ENCODE assay signal across 9 mouse cellular contexts in genomic region chr17:7863745-7864144, GRCm38 (mm10). TPM values are rescaled to one million over a fixed set of nuclear protein-coding genes. Genes with fewer than 3 reads are reported as not detected.
A peak's percentile ranks its signal among the peaks of the same experiment; 100 is the strongest.
DNase-seq lines count a peak whose midpoint lies in the region; ATAC-seq lines count a peak whose summit lies in the region.
"Had no signal": no experiment of that assay in that cellular context is flagged by ENCODE, and none has a peak within 500 bp of the region (broad histone marks: within the 10 kb centered on the region; RNA-seq: fewer than 3 reads in every experiment).

No protein-coding gene starts in this region.

- H3K4me3 ChIP-seq in heart, embryonic 11.5 days (ENCODE audit: low read depth, low read length): no peak overlapping the region
- H3K4me3 ChIP-seq: limb, embryonic 15.5 days had no signal

- H3K4me2 ChIP-seq in heart, embryonic 11.5 days: no peak overlapping the region
- H3K4me2 ChIP-seq: limb, embryonic 15.5 days had no signal

- no peaks in the 10 kb centered on the region for H3K27me3 ChIP-seq in heart, embryonic 11.5 days (ENCODE audit: control insufficient read depth, insufficient read depth, low read length)
- H3K27me3 ChIP-seq: limb, embryonic 15.5 days had no signal

- no peak overlapping the region for H3K27ac ChIP-seq in heart, embryonic 11.5 days (ENCODE audit: low read depth, low read length)
- H3K27ac ChIP-seq: limb, embryonic 15.5 days had no signal

- no peaks in the 10 kb centered on the region for H3K36me3 ChIP-seq in heart, embryonic 11.5 days (ENCODE audit: control insufficient read depth, insufficient read depth, low read length)
- H3K36me3 ChIP-seq: limb, embryonic 15.5 days had no signal

- H3K9me3 ChIP-seq in heart, embryonic 11.5 days (replicated peaks; ENCODE audit: control insufficient read depth, low read length): no peaks in the 10 kb centered on the region
- H3K9me3 ChIP-seq: limb, embryonic 15.5 days had no signal

- peak; percentile 48 to 91 for DNase-seq in heart, adult 18-20 months
- peak; percentile 21 for DNase-seq in c-Kit-negative CD71-positive TER-119-positive erythroid progenitor cells, embryonic 14.5 days (ENCODE audit: low read depth, low spot score)
- peak; percentile 66 for DNase-seq in forelimb bud, embryonic 11.5 days (ENCODE audit: low read depth, low spot score)
- DNase-seq in layer of hippocampus, postnatal 10 days (ENCODE audit: low spot score in 2 of 2): peak; percentile 79 to 84
- peak; percentile 50 for DNase-seq in testis, postnatal 14 days (ENCODE audit: low spot score)

- H3K4me1 ChIP-seq in heart, embryonic 11.5 days (ENCODE audit: control insufficient read depth, insufficient read depth, low read length): peaks cover 4% of the 10 kb centered on the region; the same call in 1 of the 2 replicates

- WGBS in heart, embryonic 11.5 days (ENCODE audit: insufficient replicate concordance): 22% methylated on average over 4 of the region's 4 CpGs

- H3K9ac ChIP-seq in heart, embryonic 11.5 days (ENCODE audit: low read depth, low read length): no peak overlapping the region
- H3K9ac ChIP-seq: limb, embryonic 15.5 days had no signal

- no peak for ATAC-seq in heart, embryonic 11.5 days (replicated peaks; ENCODE audit: insufficient number of reproducible peaks, low FRiP score, low TSS enrichment)
- peak; percentile 66 for ATAC-seq in CD4-positive, CD25-positive, alpha-beta regulatory T cell, adult 4 months
- ATAC-seq in monocyte, adult 5-6 weeks (replicated peaks; ENCODE audit: insufficient number of reproducible peaks, low FRiP score, low TSS enrichment, poor library complexity, severe bottlenecking): 0 out of 2 replicates have a peak, but pooled peaks have one; percentile 40

RNA-seq across cellular contexts. Expression of gene Fndc1, which starts 36.6 kb away (rescaled TPM):
- 10 to 100 TPM; 12.3 to 15.9 TPM for total RNA-seq in heart, adult 18-20 months (2021)
- polyA plus RNA-seq in heart, embryonic 11.5 days (2014; fragmentation: Nextera tagmentation; extraction: Ambion mirVana): 0.69 and 2.2 TPM in 2 replicates
- polyA plus RNA-seq in CD4-positive, CD25-positive, alpha-beta regulatory T cell, adult 4 months (2017; shearing (Covaris generic)): not detected
- total RNA-seq in layer of hippocampus, postnatal 10 days (2021): 10 to 100 TPM; 17.5 to 17.7 TPM
- not detected in 3 replicates for total RNA-seq in monocyte, adult 5-6 weeks (2017)

Comparison
In these comparisons a context has a peak if more than half of its experiments do, and no peak if none do; other contexts are left out.
1. DNase-seq: peak in every context shown above with its lines; median percentile 82 in layer of hippocampus, postnatal 10 days; 70 in heart, adult 18-20 months; 66 in forelimb bud, embryonic 11.5 days; 50 in testis, postnatal 14 days; 21 in c-Kit-negative CD71-positive TER-119-positive erythroid progenitor cells, embryonic 14.5 days.
2. RNA of gene Fndc1, which starts 36.6 kb away (total RNA-seq): 17.5 to 17.7 TPM in layer of hippocampus, postnatal 10 days and 12.3 to 15.9 TPM in heart, adult 18-20 months; not detected in monocyte, adult 5-6 weeks; every median in the first group is over 10 times any median in the second.